Mouse (Mus musculus): ENCODE data around the gene Noct. TPM values are rescaled to one million over a fixed set of nuclear protein-coding genes. Genes with fewer than 3 reads are reported as not detected.
"Not testable (repeated sequence)": the region's sequence is repeated elsewhere in the genome, so short reads cannot be mapped to it uniquely, and the experiment has no call there.

Gene Noct
- 29.0 and 30.8 TPM in 2 replicates for polyA plus RNA-seq (2015; fragmentation: Nextera tagmentation; extraction: Ambion mirVana)

DNA sequence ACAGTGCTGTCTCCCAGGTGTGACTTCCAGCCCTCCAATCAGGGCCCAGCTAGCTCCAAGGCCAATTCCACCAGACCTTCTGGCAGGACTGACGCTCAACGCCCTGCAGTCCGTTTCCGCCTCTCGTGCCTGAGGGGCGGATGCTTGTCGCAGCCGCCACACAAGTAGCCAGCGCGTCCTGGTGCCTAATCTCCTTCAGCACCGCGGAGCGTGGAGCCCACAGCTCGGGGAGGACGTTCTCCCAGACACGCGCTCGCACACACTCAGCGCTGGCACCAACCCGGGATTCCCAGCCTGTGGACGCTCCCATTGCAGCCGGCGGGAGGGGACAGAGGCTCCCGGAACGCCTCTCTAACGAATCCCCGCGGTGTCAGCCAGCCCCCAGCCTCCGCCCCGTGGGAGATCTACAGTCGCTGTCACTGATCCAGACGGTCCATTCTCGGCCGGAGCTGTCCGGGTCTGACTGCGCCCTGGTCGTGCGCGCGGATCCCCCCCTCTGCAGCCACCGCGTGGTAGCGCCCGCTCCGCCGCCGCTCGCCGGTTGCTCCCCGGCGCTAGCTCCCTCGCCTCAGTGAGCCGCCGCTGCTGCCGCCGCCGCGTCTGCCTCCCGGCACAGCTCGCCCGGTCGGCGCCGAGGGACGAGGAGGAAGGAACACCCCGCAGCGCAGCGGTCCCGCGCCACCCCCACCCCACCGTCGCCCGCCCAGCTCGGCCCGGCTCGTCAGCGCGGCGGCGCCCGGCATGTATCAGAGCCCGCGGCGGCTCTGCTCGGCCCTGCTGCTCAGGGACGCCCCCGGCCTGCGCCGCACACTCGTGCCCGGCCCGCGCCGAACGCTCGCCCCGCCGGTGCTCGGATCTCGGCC is at the start of gene Noct:
Gene Noct, plus strand, starts transcription at position 85 of the 863 bp plus-strand sequence.
- WGBS, result under 1% methylated on average over 68 of the region's 100 CpGs

DNA sequence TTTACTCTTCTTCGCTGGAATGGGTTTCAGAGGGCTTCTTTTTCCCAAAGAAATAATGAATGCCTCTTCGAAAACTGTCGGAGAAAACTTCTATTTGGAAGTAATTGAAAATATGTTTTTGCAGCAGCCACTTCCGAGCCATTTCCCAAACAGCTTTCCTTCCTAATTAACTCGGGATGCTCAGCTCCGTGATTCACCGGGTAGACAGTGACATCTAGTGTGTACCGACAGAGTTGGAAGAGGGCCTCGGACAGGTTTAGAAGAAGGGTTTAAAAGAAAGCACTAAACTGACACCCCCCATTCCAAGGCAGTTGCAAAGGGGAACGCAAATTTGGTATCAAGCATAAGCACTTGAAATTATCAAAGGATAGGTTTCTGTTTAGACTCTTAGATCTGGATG is 46.1 kb upstream of the Noct start:
- Histone ChIP-seq H3K4me2 (ENCODE audit: low read length) (no peak overlapping the region), H3K27ac (ENCODE audit: low read length) (no peak overlapping the region), H3K27me3 (ENCODE audit: control insufficient read depth, insufficient read depth, low read depth, low read length) (no peaks in the 10 kb centered on the region), H3K4me1 (ENCODE audit: control insufficient read depth, insufficient read depth, low read length) (no peaks in the 10 kb centered on the region), H3K9ac (ENCODE audit: low read depth, low read length) (no peak overlapping the region), H3K4me3 (ENCODE audit: low read depth, low read length) (no peak overlapping the region), H3K9me3 (replicated peaks; ENCODE audit: control insufficient read depth, low read length, poor library complexity, severe bottlenecking) (no peaks in the 10 kb centered on the region), H3K36me3 (ENCODE audit: control insufficient read depth, insufficient read depth, low read length) (no peaks in the 10 kb centered on the region)
- WGBS, result 34% methylated on average over 10 of the region's 10 CpGs
- ATAC-seq, result 0 out of 2 replicates have a peak, but pooled peaks have one; percentile 47

More for the DNA sequence above, at the start of gene Noct:
- H3K9ac ChIP-seq (ENCODE audit: low read depth, low read length), result peak within 1 kb of the TSS; percentile 95
- H3K27ac ChIP-seq (ENCODE audit: low read length), result peak within 1 kb of the TSS; percentile 99
- no peaks in the 10 kb centered on the region for H3K27me3 ChIP-seq (ENCODE audit: control insufficient read depth, insufficient read depth, low read depth, low read length)
- peaks cover 21% of the 10 kb centered on the region for H3K4me1 ChIP-seq (ENCODE audit: control insufficient read depth, insufficient read depth, low read length)
- peak; percentile 94 for ATAC-seq
- H3K9me3 ChIP-seq (replicated peaks; ENCODE audit: control insufficient read depth, low read length, poor library complexity, severe bottlenecking), result no peaks in the 10 kb centered on the region
- peak within 1 kb of the TSS; percentile 86 for H3K4me3 ChIP-seq (ENCODE audit: low read depth, low read length)
- peak within 1 kb of the TSS; percentile 70 for H3K4me2 ChIP-seq (ENCODE audit: low read length)
- no peaks in the 10 kb centered on the region for H3K36me3 ChIP-seq (ENCODE audit: control insufficient read depth, insufficient read depth, low read length)

DNA sequence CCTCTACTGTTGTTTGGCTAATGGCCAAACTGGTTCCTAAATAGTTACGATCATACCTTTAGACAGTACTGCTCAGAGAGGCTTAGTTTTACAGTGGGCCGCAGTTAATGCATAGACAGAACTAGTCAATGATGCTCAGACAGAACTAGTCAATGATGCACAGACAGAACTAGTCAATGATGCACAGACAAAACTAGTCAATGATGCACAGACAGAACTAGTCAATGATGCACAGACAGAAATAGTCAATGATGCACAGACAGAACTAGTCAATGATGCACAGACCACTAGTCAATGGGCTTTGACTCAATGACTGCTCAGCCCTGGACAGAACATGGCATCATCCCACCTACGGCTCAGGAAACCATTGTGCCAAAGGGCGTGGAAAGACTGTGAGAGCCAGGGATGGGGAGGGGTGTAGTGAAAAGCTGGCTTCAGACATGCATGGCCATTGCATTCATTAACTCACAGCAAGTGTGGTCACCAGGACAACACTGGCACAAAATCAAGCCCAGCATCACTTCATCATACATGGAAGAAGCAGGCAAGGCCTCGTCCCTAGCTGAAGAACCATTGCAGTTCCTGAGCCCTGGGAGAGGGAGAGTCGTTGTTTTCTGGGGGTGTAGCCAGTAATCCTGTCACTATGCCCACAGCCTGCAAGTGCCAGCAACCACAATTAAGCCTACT is 44.6 kb upstream of the Noct start:
- Histone ChIP-seq H3K27ac (ENCODE audit: low read length) (no peak overlapping the region), H3K36me3 (ENCODE audit: control insufficient read depth, insufficient read depth, low read length) (no peaks in the 10 kb centered on the region), H3K9me3 (replicated peaks; ENCODE audit: control insufficient read depth, low read length, poor library complexity, severe bottlenecking) (no peaks in the 10 kb centered on the region), H3K4me1 (ENCODE audit: control insufficient read depth, insufficient read depth, low read length) (no peaks in the 10 kb centered on the region), H3K9ac (ENCODE audit: low read depth, low read length) (no peak overlapping the region), H3K4me2 (ENCODE audit: low read length) (no peak overlapping the region), H3K27me3 (ENCODE audit: control insufficient read depth, insufficient read depth, low read depth, low read length) (no peaks in the 10 kb centered on the region), H3K4me3 (ENCODE audit: low read depth, low read length) (no peak overlapping the region)
- ATAC-seq, result peak; percentile 44; the same call in 1 of the 2 replicates
- 75% methylated on average over 6 of the region's 6 CpGs for WGBS

DNA sequence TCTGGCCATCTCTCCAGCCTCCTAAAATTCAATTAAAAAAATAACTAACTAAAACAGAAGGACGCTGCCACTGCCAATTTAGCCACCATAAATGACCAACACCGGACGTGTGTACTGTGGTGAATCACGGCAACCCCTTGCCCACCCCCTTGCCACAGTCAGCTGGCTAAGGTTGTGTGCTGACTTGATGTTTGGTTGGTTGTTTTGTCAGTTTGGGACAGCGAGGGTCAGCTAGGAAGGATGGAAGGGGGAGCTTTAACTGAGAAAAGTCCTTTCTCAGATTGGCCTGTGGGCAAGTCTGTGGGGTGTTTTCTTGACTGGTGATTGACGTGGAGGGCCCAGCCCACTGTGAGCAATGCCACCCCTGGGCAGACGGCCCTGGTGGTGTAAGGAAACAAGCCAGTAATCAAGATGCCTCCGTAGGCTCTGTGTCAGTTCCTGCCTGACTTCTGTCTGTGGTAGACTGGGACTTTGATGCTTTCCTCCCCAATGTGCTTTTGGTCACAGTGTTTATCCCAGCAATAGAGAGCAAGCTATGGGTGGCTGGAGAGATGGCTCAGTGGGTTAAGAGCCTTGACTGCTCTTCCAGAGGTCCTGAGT is 43.8 kb upstream of the Noct start:
- Histone ChIP-seq H3K36me3 (ENCODE audit: control insufficient read depth, insufficient read depth, low read length) (no peaks in the 10 kb centered on the region), H3K27me3 (ENCODE audit: control insufficient read depth, insufficient read depth, low read depth, low read length) (no peaks in the 10 kb centered on the region), H3K27ac (ENCODE audit: low read length) (no peak overlapping the region), H3K4me2 (ENCODE audit: low read length) (no peak overlapping the region), H3K9me3 (replicated peaks; ENCODE audit: control insufficient read depth, low read length, poor library complexity, severe bottlenecking) (no peaks in the 10 kb centered on the region), H3K4me1 (ENCODE audit: control insufficient read depth, insufficient read depth, low read length) (no peaks in the 10 kb centered on the region), H3K9ac (ENCODE audit: low read depth, low read length) (no peak overlapping the region), H3K4me3 (ENCODE audit: low read depth, low read length) (no peak overlapping the region)
- ATAC-seq, result no peak
- 84% methylated on average over 8 of the region's 8 CpGs for WGBS

DNA sequence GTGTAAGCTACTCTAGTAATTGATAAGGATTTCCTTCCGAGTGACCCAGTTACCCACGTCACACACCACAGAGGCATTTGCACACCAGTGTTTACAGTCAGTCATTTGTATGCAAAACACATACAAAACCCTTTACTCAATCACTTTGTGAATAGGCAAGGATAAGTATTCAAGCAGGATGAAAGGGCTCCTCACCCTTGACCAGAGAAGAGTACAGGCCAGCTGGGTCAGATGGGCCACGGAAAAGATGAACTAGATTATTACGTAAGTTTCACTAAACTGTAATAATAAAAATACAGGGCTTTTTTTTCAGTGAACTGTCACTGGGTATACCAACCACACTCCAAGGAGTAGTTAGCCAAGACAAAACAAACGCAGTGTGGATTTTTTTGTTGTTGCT is 41.8 kb upstream of the Noct start:
- ATAC-seq, result no peak
- Histone ChIP-seq H3K36me3 (ENCODE audit: control insufficient read depth, insufficient read depth, low read length) (no peaks in the 10 kb centered on the region), H3K27ac (ENCODE audit: low read length) (no peak overlapping the region), H3K9me3 (replicated peaks; ENCODE audit: control insufficient read depth, low read length, poor library complexity, severe bottlenecking) (no peaks in the 10 kb centered on the region), H3K27me3 (ENCODE audit: control insufficient read depth, insufficient read depth, low read depth, low read length) (no peaks in the 10 kb centered on the region), H3K4me2 (ENCODE audit: low read length) (no peak overlapping the region), H3K4me3 (ENCODE audit: low read depth, low read length) (no peak overlapping the region), H3K4me1 (ENCODE audit: control insufficient read depth, insufficient read depth, low read length) (no peaks in the 10 kb centered on the region), H3K9ac (ENCODE audit: low read depth, low read length) (no peak overlapping the region)
- WGBS, result 56% methylated on average over 5 of the region's 5 CpGs

DNA sequence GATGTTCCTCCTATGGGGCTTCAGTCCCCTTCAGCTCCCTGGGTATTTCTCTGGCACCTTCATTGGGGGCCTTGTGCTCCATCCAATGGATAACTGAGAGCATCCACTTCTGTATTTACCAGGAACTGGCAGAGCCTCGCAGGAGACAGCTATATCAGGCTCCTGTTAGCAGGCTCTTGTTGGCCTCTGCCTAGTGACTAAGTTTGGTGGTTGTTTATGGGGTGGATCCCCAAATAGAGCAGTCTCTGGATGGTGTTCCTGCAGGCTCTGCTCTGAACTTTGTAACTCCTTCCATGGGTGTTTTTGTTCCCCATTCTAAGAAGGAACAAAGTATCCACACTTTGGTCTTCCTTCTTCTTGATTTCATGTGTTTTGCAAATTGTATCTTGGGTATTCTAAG is 40.7 kb upstream of the Noct start:
- not testable (repeated sequence) for H3K4me2 ChIP-seq (ENCODE audit: low read length); H3K4me3 ChIP-seq (ENCODE audit: low read depth, low read length); H3K4me1 ChIP-seq (ENCODE audit: control insufficient read depth, insufficient read depth, low read length); ATAC-seq; H3K36me3 ChIP-seq (ENCODE audit: control insufficient read depth, insufficient read depth, low read length); H3K27me3 ChIP-seq (ENCODE audit: control insufficient read depth, insufficient read depth, low read depth, low read length); H3K27ac ChIP-seq (ENCODE audit: low read length); H3K9me3 ChIP-seq (replicated peaks; ENCODE audit: control insufficient read depth, low read length, poor library complexity, severe bottlenecking); H3K9ac ChIP-seq (ENCODE audit: low read depth, low read length)
- WGBS, result 89% methylated on average over 1 of the region's 1 CpGs

DNA sequence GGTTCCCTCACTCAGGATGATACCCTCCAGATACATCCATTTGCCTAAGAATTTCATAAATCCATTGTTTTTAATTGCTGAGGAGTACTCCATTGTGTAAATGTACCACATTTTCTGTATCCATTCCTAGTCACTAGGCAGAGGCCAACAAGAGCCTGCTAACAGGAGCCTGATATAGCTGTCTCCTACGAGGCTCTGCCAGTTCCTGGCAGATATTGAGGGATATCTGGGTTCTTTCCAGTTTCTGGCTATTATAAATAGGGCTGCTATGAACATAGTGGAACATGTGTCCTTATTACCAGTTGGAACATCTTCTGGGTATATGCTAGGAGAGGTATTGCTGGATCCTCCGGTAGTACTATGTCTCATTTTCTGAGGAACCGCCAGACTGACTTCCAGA is 40.3 kb upstream of the Noct start:
- not testable (repeated sequence) for H3K4me1 ChIP-seq (ENCODE audit: control insufficient read depth, insufficient read depth, low read length); H3K36me3 ChIP-seq (ENCODE audit: control insufficient read depth, insufficient read depth, low read length); H3K4me2 ChIP-seq (ENCODE audit: low read length); H3K9me3 ChIP-seq (replicated peaks; ENCODE audit: control insufficient read depth, low read length, poor library complexity, severe bottlenecking); H3K9ac ChIP-seq (ENCODE audit: low read depth, low read length); H3K27me3 ChIP-seq (ENCODE audit: control insufficient read depth, insufficient read depth, low read depth, low read length); H3K4me3 ChIP-seq (ENCODE audit: low read depth, low read length); H3K27ac ChIP-seq (ENCODE audit: low read length); ATAC-seq
- 93% methylated on average over 3 of the region's 3 CpGs for WGBS

DNA sequence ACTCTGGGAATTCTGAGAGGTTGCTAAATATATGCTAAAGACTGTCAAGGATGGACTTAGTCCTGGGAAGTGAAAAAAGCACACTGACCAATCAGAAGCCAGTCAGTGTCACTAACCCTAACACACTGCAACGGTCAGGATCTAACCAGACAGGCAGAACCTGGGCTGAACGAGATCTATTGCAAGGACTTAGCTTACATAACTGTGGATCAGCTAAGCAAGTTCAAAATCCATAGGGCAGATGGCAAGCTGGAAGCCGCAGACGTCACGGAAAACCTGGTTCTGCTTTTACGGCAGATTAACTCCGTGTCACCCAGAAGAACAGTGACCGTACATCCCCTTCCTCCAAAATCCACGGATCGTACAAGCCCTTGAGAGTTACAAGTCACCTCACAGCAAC is 39.5 kb upstream of the Noct start:
- Histone ChIP-seq H3K4me3 (ENCODE audit: low read depth, low read length) (no peak overlapping the region), H3K27ac (ENCODE audit: low read length) (no peak overlapping the region), H3K27me3 (ENCODE audit: control insufficient read depth, insufficient read depth, low read depth, low read length) (no peaks in the 10 kb centered on the region), H3K4me1 (ENCODE audit: control insufficient read depth, insufficient read depth, low read length) (no peaks in the 10 kb centered on the region), H3K9ac (ENCODE audit: low read depth, low read length) (no peak overlapping the region), H3K9me3 (replicated peaks; ENCODE audit: control insufficient read depth, low read length, poor library complexity, severe bottlenecking) (no peaks in the 10 kb centered on the region), H3K36me3 (ENCODE audit: control insufficient read depth, insufficient read depth, low read length) (no peaks in the 10 kb centered on the region), H3K4me2 (ENCODE audit: low read length) (no peak overlapping the region)
- ATAC-seq, result no peak
- 85% methylated on average over 10 of the region's 10 CpGs for WGBS

DNA sequence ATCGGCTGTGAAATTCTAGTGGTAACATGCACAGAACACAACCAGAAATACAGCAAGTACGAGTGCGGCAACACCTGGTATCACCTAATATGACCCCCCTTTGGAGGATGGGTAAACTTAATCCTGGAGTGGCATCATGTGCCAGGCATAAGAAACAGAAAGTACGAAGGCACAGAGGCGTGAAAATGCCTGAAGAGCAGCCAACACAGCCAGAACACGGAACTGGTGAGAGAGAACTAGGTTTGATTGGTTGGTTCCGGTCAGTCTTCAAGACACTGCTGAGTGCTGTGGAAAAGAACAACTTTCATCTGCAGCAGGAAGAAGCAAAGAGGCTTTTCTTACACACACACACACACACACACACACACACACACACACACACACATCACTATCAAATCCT is 38.8 kb upstream of the Noct start:
- no peak overlapping the region for H3K27ac ChIP-seq (ENCODE audit: low read length)
- H3K4me3 ChIP-seq (ENCODE audit: low read depth, low read length), result no peak overlapping the region
- H3K4me2 ChIP-seq (ENCODE audit: low read length), result no peak overlapping the region
- H3K9ac ChIP-seq (ENCODE audit: low read depth, low read length), result no peak overlapping the region
- no peak for ATAC-seq
- H3K4me1 ChIP-seq (ENCODE audit: control insufficient read depth, insufficient read depth, low read length), result no peaks in the 10 kb centered on the region
- H3K36me3 ChIP-seq (ENCODE audit: control insufficient read depth, insufficient read depth, low read length), result no peaks in the 10 kb centered on the region
- 82% methylated on average over 7 of the region's 7 CpGs for WGBS
- H3K9me3 ChIP-seq (replicated peaks; ENCODE audit: control insufficient read depth, low read length, poor library complexity, severe bottlenecking), result no peaks in the 10 kb centered on the region
- no peaks in the 10 kb centered on the region for H3K27me3 ChIP-seq (ENCODE audit: control insufficient read depth, insufficient read depth, low read depth, low read length)
